Mouse (Mus musculus) heart, embryonic 14.5 days (tissue): ENCODE data around the gene Usp21. TPM values are rescaled to one million over a fixed set of nuclear protein-coding genes. Genes with fewer than 3 reads are reported as not detected.
"Not testable (repeated sequence)": the region's sequence is repeated elsewhere in the genome, so short reads cannot be mapped to it uniquely, and the experiment has no call there.

Source experiments
- ATAC-seq: fragments of 200-750 bp; cut with Nextera tagmentation; 2 replicates; pipeline ENCODE4 v1.8.0; 2017; ENCODE audit warnings: low read depth, moderate TSS enrichment; ENCODE audit not compliant: insufficient number of reproducible peaks, insufficient read depth, low FRiP score
- H3K27ac ChIP-seq, 2 experiments: fragments of 200-500 bp in 1 of 2; fragments of 300-500 bp in 1 of 2; sonication (generic) in 1 of 2; replicated peaks in 1 of 2; 2 replicates each; pipeline ENCODE4 v1.5.1; 2012 to 2014; ENCODE audit warnings: low read depth in 2 of 2, low read length in 2 of 2, control low read depth in 1 of 2, mild to moderate bottlenecking in 1 of 2, mixed read lengths in 1 of 2; ENCODE audit not compliant: control insufficient read depth in 1 of 2, insufficient read depth in 1 of 2
- H3K27me3 ChIP-seq: fragments of 300-500 bp; sonication (generic); 2 replicates; pipeline ENCODE4 v1.6.1; 2014; ENCODE audit warnings: mild to moderate bottlenecking, low read length, control low read depth; ENCODE audit not compliant: control insufficient read depth, insufficient read depth
- H3K36me3 ChIP-seq: fragments of 300-500 bp; sonication (generic); 2 replicates; pipeline ENCODE4 v1.6.1; 2014; ENCODE audit warnings: mild to moderate bottlenecking, control low read depth, low read length, mixed read lengths; ENCODE audit not compliant: control insufficient read depth, insufficient read depth
- H3K4me1 ChIP-seq, 2 experiments: fragments of 200-500 bp in 1 of 2; fragments of 300-500 bp in 1 of 2; sonication (generic) in 1 of 2; 2 replicates each; pipeline ENCODE4 v1.6.1; 2012 to 2014; ENCODE audit warnings: low read length in 2 of 2, control low read depth in 1 of 2, mixed read lengths in 1 of 2; ENCODE audit not compliant: control insufficient read depth in 2 of 2, insufficient read depth in 2 of 2
- H3K4me2 ChIP-seq: fragments of 300-500 bp; sonication (generic); 2 replicates; pipeline ENCODE4 v1.6.1; 2014; ENCODE audit warnings: mild to moderate bottlenecking, low read length
- H3K4me3 ChIP-seq, 2 experiments: fragments of 200-500 bp in 1 of 2; fragments of 300-500 bp in 1 of 2; sonication (generic) in 1 of 2; 2 replicates each; pipeline ENCODE4 v1.5.1; 2012 to 2014; ENCODE audit warnings: low read length in 2 of 2, mild to moderate bottlenecking in 2 of 2, control low read depth in 1 of 2, low read depth in 1 of 2, moderate library complexity in 1 of 2; ENCODE audit not compliant: control insufficient read depth in 1 of 2, insufficient read depth in 1 of 2
- H3K9ac ChIP-seq: fragments of 300-500 bp; sonication (generic); 2 replicates; pipeline ENCODE4 v1.6.1; 2014; ENCODE audit warnings: mild to moderate bottlenecking, low read length
- H3K9me3 ChIP-seq: fragments of 300-500 bp; sonication (generic); 2 replicates; pipeline ENCODE4 v1.6.1; 2016; ENCODE audit warnings: low read length, control low read depth; ENCODE audit not compliant: control insufficient read depth
- whole genome bisulfite sequencing: fragments of 180-500 bp; shearing (Covaris S2); extraction: QIAGEN DNeasy Blood & Tissue Kit; methylation state at CpG from one replicate; pipeline ENCODE4 v1.1.7; 2014; 5-methylcytosine and 5-hydroxymethylcytosine counted together
- polyA plus RNA-seq: library from polyadenylated mRNA; unstranded; fragments of >200 nt; fragmentation: Nextera tagmentation; extraction: Ambion mirVana; gene quantifications from 2 replicates; pipeline ENCODE4 v1.2.1, GENCODE M21; 2014

The Usp21 gene
- 43.2 and 45.5 TPM in 2 replicates for polyA plus RNA-seq

DNA sequence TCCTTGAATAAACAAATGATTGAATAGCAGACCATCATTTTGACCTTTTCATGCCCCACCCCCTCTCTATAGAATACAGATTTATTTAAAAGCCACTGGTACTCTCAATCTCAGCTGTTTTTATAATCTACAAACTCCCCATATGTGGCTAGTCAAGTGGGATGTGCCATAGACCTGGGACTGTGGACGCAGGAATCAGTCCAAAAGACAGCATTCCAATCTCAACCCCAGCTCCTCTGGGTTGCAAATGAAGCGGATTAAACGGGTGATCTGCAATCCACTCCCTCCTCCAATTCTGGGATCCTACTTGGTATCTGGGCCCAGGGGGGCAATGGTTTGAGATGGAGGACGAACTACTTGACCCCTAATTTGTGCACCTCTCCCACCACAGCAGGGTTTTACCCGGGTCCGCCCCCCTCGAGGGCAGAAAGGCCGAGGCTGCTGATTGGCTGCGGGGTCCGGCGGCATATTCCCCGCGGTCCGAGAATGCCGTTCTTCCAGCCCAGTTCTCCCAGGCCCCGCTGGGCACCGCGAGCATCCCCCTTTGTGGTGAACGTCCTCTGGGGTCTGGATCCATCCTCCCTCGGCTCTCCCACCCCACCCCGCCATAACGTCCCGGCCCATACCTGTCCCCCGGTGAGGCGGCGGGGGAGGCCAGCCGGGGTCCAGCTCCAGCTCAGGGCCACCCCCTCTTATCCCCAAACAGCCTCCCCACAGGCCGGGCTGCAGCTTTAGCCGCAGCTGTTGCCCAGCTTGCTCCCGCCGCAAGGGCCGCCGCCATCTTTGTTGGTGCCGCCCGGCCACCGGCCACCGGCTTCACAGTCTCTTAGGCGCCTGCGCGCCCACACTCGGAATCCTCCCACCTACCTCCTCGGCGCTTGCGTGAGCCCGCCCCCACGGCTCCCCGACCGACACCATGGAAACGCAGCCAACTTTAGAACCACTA lies at the start of gene Usp21:
Usp21 (minus strand) TSS at position 856 of the 946 bp plus-strand sequence.
- H3K36me3 ChIP-seq: peaks cover 64% of the 10 kb centered on the region
- H3K9ac ChIP-seq: peak within 1 kb of the TSS; percentile 96
- H3K4me3 ChIP-seq: peak within 1 kb of the TSS; percentile 80 to 88
- H3K27me3 ChIP-seq: no peaks in the 10 kb centered on the region
- H3K9me3 ChIP-seq: no peaks in the 10 kb centered on the region
- H3K4me2 ChIP-seq: peak within 1 kb of the TSS; percentile 65
- under 1% methylated on average over 49 of the region's 49 CpGs for WGBS
- peak; percentile 91 for ATAC-seq
- peak within 1 kb of the TSS; percentile 87 to 92 for H3K27ac ChIP-seq
- peaks cover 4 to 17% of the 10 kb centered on the region in 2 experiments for H3K4me1 ChIP-seq

- no peaks in the 10 kb centered on the region for H3K9me3 ChIP-seq
- peak overlapping the region; percentile 93 for H3K4me2 ChIP-seq
- H3K9ac ChIP-seq: peak overlapping the region; percentile 90
- peak overlapping the region; percentile 98 for H3K27ac ChIP-seq
- 0% methylated on average over 4 of the region's 4 CpGs for WGBS
- peak overlapping the region; percentile 80 to 88 for H3K4me3 ChIP-seq
- peaks cover 20% of the 10 kb centered on the region for H3K36me3 ChIP-seq
- no peak for ATAC-seq
- H3K27me3 ChIP-seq: no peaks in the 10 kb centered on the region
- H3K4me1 ChIP-seq: peaks cover 0 to 46% of the 10 kb centered on the region in 2 experiments
Observed at GRCm38 (mm10) chr1:171330216-171330560, 42.4 kb upstream of the Usp21 start.

DNA sequence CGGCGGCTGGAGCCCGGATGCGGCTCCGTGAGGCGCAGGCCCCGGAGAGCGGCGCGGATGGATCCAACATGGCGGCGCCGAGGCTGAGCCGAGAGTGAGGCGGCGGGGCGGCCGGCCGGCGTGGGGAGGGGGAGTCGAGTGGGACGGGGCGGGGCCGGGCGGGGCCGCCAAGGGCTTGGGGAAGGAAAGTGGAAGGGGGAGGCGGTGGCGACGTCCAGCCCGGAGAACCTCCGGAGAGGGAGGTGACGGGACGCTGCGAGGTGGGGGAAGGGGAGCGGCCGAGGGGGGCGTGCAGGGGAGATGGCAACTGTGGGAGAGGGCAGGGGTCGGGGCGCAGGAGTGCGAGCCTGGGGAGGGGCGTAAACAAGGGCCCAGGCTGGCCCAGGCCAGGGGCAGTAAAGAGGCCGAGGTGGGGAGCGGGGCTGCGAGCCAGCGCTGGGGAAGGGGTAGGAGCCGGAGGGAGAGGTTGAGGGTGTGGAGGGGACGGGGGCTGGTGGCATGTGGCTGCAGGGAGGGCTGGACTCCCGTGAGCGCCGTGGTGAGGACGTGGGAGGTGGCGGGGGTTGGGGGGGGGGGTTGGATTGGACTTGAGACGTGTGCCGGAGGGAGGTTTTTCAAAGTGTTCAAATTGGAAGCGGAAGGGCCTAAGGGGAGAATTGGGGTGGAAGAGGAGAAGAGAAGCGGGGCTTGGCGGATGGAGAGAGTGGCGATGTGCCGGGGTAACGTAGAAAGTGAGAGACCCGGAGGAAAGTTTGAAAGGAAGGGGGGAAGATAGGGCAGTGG lies 41.8 kb upstream of the Usp21 start:
- WGBS: 1% methylated on average over 59 of the region's 61 CpGs

DNA sequence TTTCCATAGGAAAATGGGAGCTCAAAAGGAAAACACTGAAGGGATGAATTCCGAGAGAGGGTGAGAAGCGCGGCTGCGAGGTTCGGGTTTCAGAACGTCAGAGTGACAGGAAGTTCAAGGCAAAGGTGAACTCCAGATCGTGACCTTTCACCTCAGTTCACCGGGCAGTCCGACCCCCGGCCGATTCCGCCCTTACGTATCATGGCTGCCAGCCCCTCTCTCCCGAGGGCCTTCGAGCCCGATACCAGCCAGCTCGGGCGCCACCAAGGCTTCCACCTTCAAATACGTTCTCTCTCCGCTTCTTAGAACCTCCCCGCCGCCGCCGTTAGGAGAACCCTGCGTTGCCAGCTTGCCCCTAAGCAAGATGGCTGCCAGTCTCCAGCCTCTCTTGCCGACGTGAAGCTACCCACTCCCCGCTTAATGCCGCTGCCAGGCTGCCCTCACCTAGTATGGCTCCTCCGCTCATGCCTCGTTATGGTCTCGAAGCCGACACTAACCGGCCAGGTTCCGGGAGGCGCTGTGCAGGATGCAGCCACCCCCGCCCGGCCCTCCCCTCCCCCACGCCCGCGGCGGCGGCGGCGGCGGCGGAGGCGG lies 41.1 kb upstream of the Usp21 start, which contains the start of gene Dedd:
Dedd (plus strand) TSS at position 307 of the 594 bp plus-strand sequence.
- peak; percentile 91 for ATAC-seq
- Histone ChIP-seq H3K27ac (peak within 1 kb of the TSS; percentile 98), H3K27me3 (no peaks in the 10 kb centered on the region), H3K9me3 (no peaks in the 10 kb centered on the region), H3K9ac (peak within 1 kb of the TSS; percentile 90), H3K4me2 (peak within 1 kb of the TSS; percentile 93), H3K36me3 (peaks cover 20% of the 10 kb centered on the region), H3K4me3 (peak within 1 kb of the TSS; percentile 80 to 88), H3K4me1 (peaks cover 0 to 44% of the 10 kb centered on the region in 2 experiments)
- under 1% methylated on average over 48 of the region's 48 CpGs for WGBS

More for the DNA sequence above, 41.8 kb upstream of the Usp21 start:
- peaks cover 0 to 46% of the 10 kb centered on the region in 2 experiments for H3K4me1 ChIP-seq
- peak overlapping the region; percentile 93 for H3K4me2 ChIP-seq
- H3K36me3 ChIP-seq: peaks cover 20% of the 10 kb centered on the region
- peak; percentile 87 for ATAC-seq
- H3K27me3 ChIP-seq: no peaks in the 10 kb centered on the region
- H3K27ac ChIP-seq: peak overlapping the region; percentile 98
- no peaks in the 10 kb centered on the region for H3K9me3 ChIP-seq
- H3K9ac ChIP-seq: peak overlapping the region; percentile 90
- H3K4me3 ChIP-seq: peak overlapping the region; percentile 80 to 88

DNA sequence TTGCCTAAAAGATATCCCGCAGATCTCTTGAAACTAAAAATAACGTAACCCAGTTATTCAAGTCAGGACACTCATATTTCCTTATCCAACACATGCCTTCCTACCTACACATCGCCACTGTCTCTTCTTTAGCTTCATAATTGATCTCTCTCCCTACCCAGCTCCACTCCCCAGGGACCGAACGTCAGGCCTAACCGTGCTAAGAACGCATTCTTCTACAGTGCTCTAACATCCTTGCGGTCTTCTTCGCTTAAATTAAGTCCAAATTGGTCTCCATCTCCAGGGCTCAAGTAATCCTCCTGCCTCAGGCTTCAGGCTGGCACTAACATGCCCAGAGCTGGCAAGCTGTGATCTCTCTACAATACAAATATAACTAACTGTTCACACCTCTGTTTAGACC lies 40.5 kb upstream of the Usp21 start:
- 20% methylated on average over 9 of the region's 9 CpGs for WGBS
- Histone ChIP-seq H3K27ac (peak overlapping the region; percentile 98), H3K36me3 (peaks cover 15% of the 10 kb centered on the region), H3K4me1 (peaks cover 0 to 37% of the 10 kb centered on the region in 2 experiments; a peak in 3 of 4 replicates), H3K27me3 (no peaks in the 10 kb centered on the region), H3K9ac (peak overlapping the region; percentile 90), H3K9me3 (no peaks in the 10 kb centered on the region), H3K4me3 (peak overlapping the region; percentile 80 to 88), H3K4me2 (peak overlapping the region; percentile 93)
- ATAC-seq: no peak

GRCm38 (mm10) chr1:171326588-171326987 lies 38.8 kb upstream of the Usp21 start:
- H3K27ac ChIP-seq, ATAC-seq, H3K4me2 ChIP-seq, H3K4me3 ChIP-seq, H3K9me3 ChIP-seq, H3K9ac ChIP-seq, H3K27me3 ChIP-seq: not testable (repeated sequence)
- Histone ChIP-seq H3K4me1 (peaks cover 0 to 27% of the 10 kb centered on the region in 2 experiments; a peak in 3 of 4 replicates), H3K36me3 (peaks cover 11% of the 10 kb centered on the region; the same call in 1 of the 2 replicates)
- WGBS: 80% methylated on average over 4 of the region's 4 CpGs

- no peak overlapping the region for H3K27ac ChIP-seq
- H3K9me3 ChIP-seq: no peaks in the 10 kb centered on the region
- no peak overlapping the region for H3K9ac ChIP-seq
- 70% methylated on average over 2 of the region's 2 CpGs for WGBS
- no peak overlapping the region for H3K4me3 ChIP-seq
- H3K36me3 ChIP-seq: peaks cover 11% of the 10 kb centered on the region; the same call in 1 of the 2 replicates
- no peak for ATAC-seq
- peaks cover 0 to 17% of the 10 kb centered on the region in 2 experiments; a peak in 2 of 4 replicates for H3K4me1 ChIP-seq
- H3K4me2 ChIP-seq: no peak overlapping the region
- H3K27me3 ChIP-seq: no peaks in the 10 kb centered on the region
Observed at GRCm38 (mm10) chr1:171325571-171325970, 37.8 kb upstream of the Usp21 start.
